Mouse (Mus musculus): Measurements from ENCODE around the gene Pik3cg. TPM values are rescaled to one million over a fixed set of nuclear protein-coding genes. Genes with fewer than 3 reads are reported as not detected.
A peak's percentile ranks its signal among the peaks of the same experiment; 100 is the strongest.
"Not testable (repeated sequence)": the region's sequence is repeated elsewhere in the genome, so short reads cannot be mapped to it uniquely, and the experiment has no call there.

Pik3cg gene
- 0.72 and 2.6 TPM in 2 replicates for polyA plus RNA-seq (2015; fragmentation: Nextera tagmentation; extraction: Ambion mirVana)

DNA sequence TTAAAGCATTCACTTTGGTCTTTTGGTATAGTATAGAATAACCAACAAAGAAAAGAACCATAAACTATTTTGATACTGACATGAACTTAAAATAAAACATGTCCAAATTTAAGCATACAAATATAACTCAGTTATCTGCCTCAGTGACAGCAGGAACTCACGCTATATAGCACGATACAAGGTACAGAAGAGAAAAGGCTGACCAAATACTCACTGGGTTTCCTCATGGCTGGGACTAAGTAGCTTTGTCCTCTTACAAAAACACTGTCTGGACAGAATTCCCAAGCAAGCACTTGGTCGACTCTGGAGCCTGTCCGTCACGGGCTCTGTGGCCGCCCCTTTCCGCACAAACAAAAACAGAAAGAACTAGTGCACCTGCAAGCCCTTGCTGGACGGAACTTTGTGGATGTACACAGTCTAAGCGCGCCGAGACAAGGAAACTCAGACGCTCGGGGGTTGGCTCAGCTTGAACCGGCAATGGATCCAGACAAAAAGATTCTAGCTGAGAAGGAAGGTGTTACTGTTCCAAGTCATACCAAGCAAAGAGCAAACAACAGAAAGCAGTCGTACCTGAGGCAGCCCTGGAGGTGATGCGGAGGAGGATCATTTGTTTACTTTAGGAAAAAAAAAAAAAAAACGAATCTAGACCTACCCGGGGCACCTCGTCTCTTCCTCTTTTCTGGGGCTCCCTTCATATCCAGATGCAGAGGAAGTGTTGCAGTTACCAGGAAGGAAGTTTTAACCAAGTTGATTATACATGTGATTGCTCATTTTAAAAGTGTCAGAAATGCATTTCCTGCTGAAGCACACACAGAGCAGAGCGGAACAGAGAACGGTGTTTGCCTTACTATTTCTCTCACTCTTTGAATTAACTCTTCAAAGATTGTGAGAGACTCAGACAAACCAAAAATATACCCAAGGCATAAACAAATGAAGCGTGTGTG lies at the start of gene Pik3cg:
Pik3cg (minus strand) TSS at position 712 of the 944 bp plus-strand sequence.
- Histone ChIP-seq H3K9ac (replicated peaks) (no peak within 1 kb of the TSS), H3K36me3 (no peaks in the 10 kb centered on the region), H3K4me1 (no peaks in the 10 kb centered on the region), H3K27ac (replicated peaks) (no peak within 1 kb of the TSS), H3K4me3 (replicated peaks) (no peak within 1 kb of the TSS), H3K4me2 (peak within 1 kb of the TSS; percentile 16; the same call in 1 of the 2 replicates), H3K27me3 (replicated peaks) (no peaks in the 10 kb centered on the region), H3K9me3 (replicated peaks) (no peaks in the 10 kb centered on the region)
- 72% methylated on average over 22 of the region's 22 CpGs for WGBS
- no peak for ATAC-seq (ENCODE audit: low FRiP score)

DNA sequence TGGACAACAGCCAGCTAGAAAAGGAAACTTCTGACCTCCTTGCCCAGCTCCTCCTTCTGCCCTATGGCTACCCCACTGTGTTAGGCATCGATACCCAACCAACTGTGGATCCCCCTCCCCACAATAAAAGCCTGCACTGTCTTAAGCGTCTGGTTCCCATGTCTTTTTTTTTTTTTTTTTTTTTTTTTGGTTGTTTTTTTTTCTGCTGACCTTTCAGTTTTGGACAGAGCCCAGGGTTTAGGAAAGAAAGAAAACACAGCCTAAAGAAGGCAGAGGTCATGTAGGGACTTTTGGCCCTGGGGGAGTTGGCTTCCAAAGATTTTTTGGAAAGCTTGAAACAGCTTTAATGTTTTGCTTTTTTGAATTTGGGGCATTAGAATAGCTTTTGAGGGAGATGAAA lies 40.0 kb upstream of the Pik3cg start:
- Histone ChIP-seq H3K9ac (replicated peaks) (no peak overlapping the region), H3K4me3 (replicated peaks) (no peak overlapping the region), H3K4me2 (no peak overlapping the region), H3K36me3 (no peaks in the 10 kb centered on the region), H3K27ac (replicated peaks) (no peak overlapping the region), H3K4me1 (no peaks in the 10 kb centered on the region), H3K27me3 (replicated peaks) (no peaks in the 10 kb centered on the region), H3K9me3 (replicated peaks) (no peaks in the 10 kb centered on the region)
- ATAC-seq (ENCODE audit: low FRiP score): no peak
- 63% methylated on average over 2 of the region's 2 CpGs for WGBS

GRCm38 (mm10) chr12:32245566-32246233 lies 37.2 kb upstream of the Pik3cg start:
- ATAC-seq (ENCODE audit: low FRiP score): no peak; the same call in 1 of the 2 replicates
- H3K9me3 ChIP-seq (replicated peaks): no peaks in the 10 kb centered on the region
- H3K4me2 ChIP-seq: no peak overlapping the region
- WGBS: 69% methylated on average over 5 of the region's 5 CpGs
- H3K9ac ChIP-seq (replicated peaks): no peak overlapping the region
- no peaks in the 10 kb centered on the region for H3K36me3 ChIP-seq
- H3K27me3 ChIP-seq (replicated peaks): no peaks in the 10 kb centered on the region
- no peaks in the 10 kb centered on the region for H3K4me1 ChIP-seq
- no peak overlapping the region for H3K4me3 ChIP-seq (replicated peaks)
- H3K27ac ChIP-seq (replicated peaks): no peak overlapping the region

DNA sequence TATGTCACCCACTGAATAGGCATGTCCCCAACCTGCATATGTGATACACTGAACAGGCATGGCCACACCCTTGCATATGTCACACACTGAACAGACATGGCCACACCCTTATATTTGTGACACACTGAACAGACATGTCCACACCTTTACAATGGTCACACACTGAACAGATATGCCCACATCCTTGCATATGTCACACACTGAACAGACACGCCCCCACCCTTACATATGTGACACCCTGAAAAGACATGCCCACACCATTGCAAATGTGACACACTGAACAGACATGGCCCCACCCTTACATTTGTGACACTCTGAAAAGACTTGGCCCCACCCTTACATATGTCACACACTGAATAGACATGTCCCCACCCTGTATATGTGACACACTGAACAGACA lies 35.1 kb upstream of the Pik3cg start:
- Histone ChIP-seq H3K9ac (replicated peaks) (no peak overlapping the region), H3K4me1 (no peaks in the 10 kb centered on the region), H3K9me3 (replicated peaks) (no peaks in the 10 kb centered on the region), H3K36me3 (no peaks in the 10 kb centered on the region), H3K4me2 (no peak overlapping the region), H3K27me3 (replicated peaks) (no peaks in the 10 kb centered on the region), H3K4me3 (replicated peaks) (no peak overlapping the region), H3K27ac (replicated peaks) (no peak overlapping the region)
- no peak for ATAC-seq (ENCODE audit: low FRiP score)
- WGBS: 97% methylated on average over 1 of the region's 1 CpGs

DNA sequence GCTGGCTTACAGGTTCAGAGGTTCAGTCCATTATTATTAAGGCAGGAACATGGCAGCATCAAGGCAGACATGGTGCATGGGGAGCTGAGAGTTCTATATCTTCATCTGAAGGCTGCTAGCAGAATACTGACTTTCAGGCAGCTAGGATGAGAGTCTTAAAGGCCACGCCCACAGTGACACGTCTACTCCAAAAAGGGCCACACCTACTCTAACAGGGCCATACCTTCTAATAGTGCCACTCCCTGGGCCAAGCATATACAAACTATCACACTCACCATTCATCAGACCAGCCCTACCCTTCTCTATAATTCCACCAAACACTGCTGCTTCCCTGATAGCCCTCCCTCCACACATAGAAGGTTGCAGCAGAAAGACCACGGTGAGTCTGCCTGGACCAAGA lies 30.7 kb upstream of the Pik3cg start:
- H3K9me3 ChIP-seq (replicated peaks); H3K27me3 ChIP-seq (replicated peaks); H3K4me3 ChIP-seq (replicated peaks); H3K27ac ChIP-seq (replicated peaks); H3K4me1 ChIP-seq; H3K4me2 ChIP-seq; H3K9ac ChIP-seq (replicated peaks); H3K36me3 ChIP-seq; ATAC-seq (ENCODE audit: low FRiP score): not testable (repeated sequence)
- WGBS: 80% methylated on average over 3 of the region's 3 CpGs

DNA sequence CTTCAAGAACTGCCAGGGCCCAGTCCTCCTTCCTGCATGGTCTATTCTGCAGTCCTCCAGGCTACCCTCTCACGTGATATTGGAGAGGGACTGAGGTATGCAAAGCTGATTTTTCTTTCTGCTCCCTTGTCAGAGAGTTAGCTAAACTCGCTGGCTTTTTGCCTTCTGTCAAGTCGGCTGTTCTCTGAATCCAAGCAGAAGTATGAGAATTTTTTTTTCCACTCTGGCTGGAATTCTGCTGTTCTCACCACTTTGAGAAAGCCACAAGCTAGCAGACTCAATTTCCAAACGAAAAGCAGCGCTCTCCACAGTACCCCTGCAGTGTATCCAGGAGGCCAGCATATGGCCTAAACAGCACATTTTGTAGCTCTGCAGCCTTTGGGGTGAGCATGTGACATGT lies 30.0 kb upstream of the Pik3cg start:
- Histone ChIP-seq H3K36me3 (no peaks in the 10 kb centered on the region), H3K4me3 (replicated peaks) (no peak overlapping the region), H3K9me3 (replicated peaks) (no peaks in the 10 kb centered on the region), H3K4me1 (0 out of 2 replicates have a peak, but pooled peaks cover 6% of the 10 kb centered on the region), H3K27ac (replicated peaks) (no peak overlapping the region), H3K4me2 (no peak overlapping the region), H3K27me3 (replicated peaks) (no peaks in the 10 kb centered on the region), H3K9ac (replicated peaks) (no peak overlapping the region)
- 74% methylated on average over 5 of the region's 5 CpGs for WGBS
- ATAC-seq (ENCODE audit: low FRiP score): no peak

DNA sequence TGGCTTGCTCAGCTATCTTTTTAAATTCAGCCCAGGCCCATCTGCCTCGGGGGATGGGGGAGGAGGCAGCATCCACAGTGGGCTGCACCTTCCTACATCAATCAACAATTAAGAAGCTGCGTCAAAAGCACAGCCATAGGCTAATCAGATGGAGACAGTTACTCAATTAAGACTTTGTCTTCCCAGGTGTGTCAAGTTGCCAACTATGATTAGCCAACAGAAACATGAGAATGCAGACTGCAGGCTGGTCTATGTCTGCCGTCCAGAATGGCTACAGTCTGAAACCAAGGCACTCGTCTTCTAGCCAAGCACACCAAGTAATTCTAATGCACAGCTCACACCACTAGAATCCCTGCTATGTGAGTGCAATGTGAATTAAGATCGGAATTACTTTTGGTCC lies 29.4 kb upstream of the Pik3cg start:
- H3K27ac ChIP-seq (replicated peaks): no peak overlapping the region

GRCm38 (mm10) chr12:32237139-32237538 lies 28.7 kb upstream of the Pik3cg start:
- no peaks in the 10 kb centered on the region for H3K9me3 ChIP-seq (replicated peaks)
- no peak overlapping the region for H3K27ac ChIP-seq (replicated peaks)
- no peak for ATAC-seq (ENCODE audit: low FRiP score)
- no peaks in the 10 kb centered on the region for H3K36me3 ChIP-seq
- H3K4me1 ChIP-seq: 0 out of 2 replicates have a peak, but pooled peaks cover 6% of the 10 kb centered on the region
- no peak overlapping the region for H3K4me2 ChIP-seq
- WGBS: 63% methylated on average over 1 of the region's 1 CpGs
- H3K9ac ChIP-seq (replicated peaks): no peak overlapping the region
- H3K27me3 ChIP-seq (replicated peaks): no peaks in the 10 kb centered on the region
- no peak overlapping the region for H3K4me3 ChIP-seq (replicated peaks)

More for the DNA sequence above, 29.4 kb upstream of the Pik3cg start:
- Histone ChIP-seq H3K36me3 (no peaks in the 10 kb centered on the region), H3K9ac (replicated peaks) (no peak overlapping the region), H3K27me3 (replicated peaks) (no peaks in the 10 kb centered on the region), H3K9me3 (replicated peaks) (no peaks in the 10 kb centered on the region), H3K4me3 (replicated peaks) (no peak overlapping the region), H3K4me1 (0 out of 2 replicates have a peak, but pooled peaks cover 6% of the 10 kb centered on the region), H3K4me2 (no peak overlapping the region)
- WGBS: 51% methylated on average over 5 of the region's 5 CpGs
- ATAC-seq (ENCODE audit: low FRiP score): no peak

- no peak for ATAC-seq (ENCODE audit: low FRiP score)
- Histone ChIP-seq H3K36me3 (no peaks in the 10 kb centered on the region), H3K4me2 (no peak overlapping the region), H3K4me3 (replicated peaks) (no peak overlapping the region), H3K9me3 (replicated peaks) (no peaks in the 10 kb centered on the region), H3K4me1 (0 out of 2 replicates have a peak, but pooled peaks cover 6% of the 10 kb centered on the region), H3K27ac (replicated peaks) (no peak overlapping the region), H3K27me3 (replicated peaks) (no peaks in the 10 kb centered on the region), H3K9ac (replicated peaks) (no peak overlapping the region)
- 85% methylated on average over 3 of the region's 3 CpGs for WGBS
These were observed 28.0 kb upstream of the Pik3cg start for GRCm38 (mm10) chr12:32236450-32236849.

DNA sequence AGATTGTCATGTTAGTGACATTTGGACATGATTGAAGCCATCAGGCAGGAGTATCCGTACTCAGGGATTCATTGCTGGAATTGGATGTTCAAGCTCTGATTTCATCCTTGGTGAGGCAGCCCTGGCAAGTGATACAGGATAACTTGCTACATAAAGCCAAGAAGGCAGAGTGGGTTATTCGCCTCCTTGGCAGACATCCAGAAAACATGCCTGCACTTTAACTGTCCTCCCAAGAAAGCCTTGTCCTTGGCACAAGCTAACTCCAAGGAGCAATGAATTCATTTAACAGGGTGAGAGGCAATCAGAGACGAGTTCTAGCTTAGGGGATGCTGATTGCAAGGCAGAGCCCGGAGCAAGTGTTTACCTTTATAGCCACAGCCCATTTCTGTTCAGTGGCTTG lies 25.4 kb upstream of the Pik3cg start:
- no peak overlapping the region for H3K27ac ChIP-seq (replicated peaks)
- H3K9me3 ChIP-seq (replicated peaks): no peaks in the 10 kb centered on the region
- no peak overlapping the region for H3K4me2 ChIP-seq
- no peak overlapping the region for H3K4me3 ChIP-seq (replicated peaks)
- 0 out of 2 replicates have a peak, but pooled peaks cover 6% of the 10 kb centered on the region for H3K4me1 ChIP-seq
- 61% methylated on average over 4 of the region's 4 CpGs for WGBS
- H3K27me3 ChIP-seq (replicated peaks): no peaks in the 10 kb centered on the region
- H3K36me3 ChIP-seq: no peaks in the 10 kb centered on the region
- ATAC-seq (ENCODE audit: low FRiP score): no peak; the same call in 1 of the 2 replicates
- no peak overlapping the region for H3K9ac ChIP-seq (replicated peaks)

GRCm38 (mm10) chr12:32231398-32231797 lies 22.9 kb upstream of the Pik3cg start:
- H3K27me3 ChIP-seq (replicated peaks): no peaks in the 10 kb centered on the region
- H3K9me3 ChIP-seq (replicated peaks): no peaks in the 10 kb centered on the region
- no peak overlapping the region for H3K9ac ChIP-seq (replicated peaks)
- no peaks in the 10 kb centered on the region for H3K36me3 ChIP-seq
- H3K4me3 ChIP-seq (replicated peaks): no peak overlapping the region
- H3K4me1 ChIP-seq: 0 out of 2 replicates have a peak, but pooled peaks cover 3% of the 10 kb centered on the region
- no peak overlapping the region for H3K27ac ChIP-seq (replicated peaks)
- no peak for ATAC-seq (ENCODE audit: low FRiP score)
- no peak overlapping the region for H3K4me2 ChIP-seq
- WGBS: 92% methylated on average over 1 of the region's 1 CpGs

- 100% methylated on average over 1 of the region's 1 CpGs for WGBS
- H3K9me3 ChIP-seq (replicated peaks): no peaks in the 10 kb centered on the region
- no peak overlapping the region for H3K9ac ChIP-seq (replicated peaks)
- no peaks in the 10 kb centered on the region for H3K36me3 ChIP-seq
- no peak for ATAC-seq (ENCODE audit: low FRiP score)
- no peaks in the 10 kb centered on the region for H3K4me1 ChIP-seq
- H3K27ac ChIP-seq (replicated peaks): no peak overlapping the region
- H3K27me3 ChIP-seq (replicated peaks): no peaks in the 10 kb centered on the region
- H3K4me3 ChIP-seq (replicated peaks): no peak overlapping the region
- H3K4me2 ChIP-seq: no peak overlapping the region
These were observed 15.2 kb upstream of the Pik3cg start for GRCm38 (mm10) chr12:32223629-32224028.
